ENCODE assay signal across 11 mouse cellular contexts in the genomic region with DNA sequence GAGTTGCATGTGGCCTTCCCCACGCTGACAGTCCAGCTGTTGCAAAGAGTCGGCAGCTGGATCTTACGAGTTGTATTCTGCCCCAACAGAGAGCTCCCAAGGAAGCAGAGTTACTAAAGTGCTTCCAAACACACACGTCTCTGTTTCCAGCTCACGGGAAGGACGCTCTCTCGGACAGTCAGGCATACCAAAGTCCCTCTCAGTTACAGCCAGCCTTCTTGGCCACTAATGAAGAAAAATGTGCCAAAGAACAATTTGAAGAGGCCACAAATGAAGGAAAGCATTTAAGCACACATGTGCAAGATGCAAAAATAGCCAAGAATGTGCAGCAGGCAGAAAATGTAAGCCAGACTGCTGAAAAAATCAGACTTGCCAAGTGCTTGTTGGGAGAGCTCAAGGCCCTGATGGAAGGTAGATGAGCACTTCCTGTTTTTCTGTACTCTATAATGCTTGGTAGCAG. TPM values are rescaled to one million over a fixed set of nuclear protein-coding genes. Genes with fewer than 3 reads are reported as not detected.
DNase-seq lines count a peak whose midpoint lies in the region; ATAC-seq and TF ChIP-seq lines count a peak whose summit lies in the region.
"Had no signal": no experiment of that assay in that cellular context is flagged by ENCODE, and none has a peak within 500 bp of the region (broad histone marks: within the 10 kb centered on the region; RNA-seq: fewer than 3 reads in every experiment).

No protein-coding gene starts in this region.

- ATAC-seq in stomach, embryonic 15.5 days (ENCODE audit: insufficient read depth, low FRiP score, low read depth): peak; percentile 50; the same call in 1 of the 2 replicates
- ATAC-seq: forebrain, embryonic 13.5 days had no signal

- no peaks in the 10 kb centered on the region for H3K27me3 ChIP-seq in stomach, embryonic 15.5 days (replicated peaks)
- H3K27me3 ChIP-seq in midbrain, embryonic 10.5 days (ENCODE audit: low read depth, poor library complexity, severe bottlenecking): no peaks in the 10 kb centered on the region
- H3K27me3 ChIP-seq: forebrain, embryonic 13.5 days; midbrain, embryonic 12.5 days had no signal

- H3K4me3 ChIP-seq in left cerebral cortex, adult 2 months: no peak overlapping the region
- H3K4me3 ChIP-seq in stomach, embryonic 15.5 days (replicated peaks): no peak overlapping the region
- H3K4me3 ChIP-seq in midbrain, embryonic 10.5 days: no peak overlapping the region
- H3K4me3 ChIP-seq: forebrain, embryonic 13.5 days; midbrain, embryonic 12.5 days had no signal

- H3K9ac ChIP-seq in stomach, embryonic 15.5 days: no peak overlapping the region
- H3K9ac ChIP-seq: forebrain, embryonic 13.5 days; midbrain, embryonic 12.5 days had no signal

- H3K27ac ChIP-seq in left cerebral cortex, adult 2 months: peak overlapping the region; percentile 53
- peak overlapping the region; percentile 73 for H3K27ac ChIP-seq in stomach, embryonic 15.5 days
- no peak overlapping the region for H3K27ac ChIP-seq in midbrain, embryonic 10.5 days (replicated peaks)
- H3K27ac ChIP-seq: forebrain, embryonic 13.5 days; midbrain, embryonic 12.5 days had no signal

- H3K4me1 ChIP-seq in stomach, embryonic 15.5 days: no peaks in the 10 kb centered on the region
- no peaks in the 10 kb centered on the region for H3K4me1 ChIP-seq in midbrain, embryonic 10.5 days
- H3K4me1 ChIP-seq: forebrain, embryonic 13.5 days; midbrain, embryonic 12.5 days had no signal

- no peak for DNase-seq in left cerebral cortex, adult 2 months (ENCODE audit: extremely low spot score in 1 of 2, low spot score in 2 of 2)
- DNase-seq in left cerebral cortex, postnatal 36 days (ENCODE audit: low spot score in 2 of 2): no peak
- DNase-seq in gastrocnemius, adult 8-10 months (ENCODE audit: low spot score in 2 of 2): peak; percentile 6 to 13
- DNase-seq in heart, postnatal 4 days: peak; percentile 13
- no peak for DNase-seq in midbrain, embryonic 10.5 days (ENCODE audit: low spot score)
- DNase-seq in B cell, adult 2 months: no peak
- DNase-seq: adrenal gland, postnatal 10 days; cerebellum, postnatal 36 days had no signal

- intact Hi-C loops in left cerebral cortex, adult 2 months (cut with DNase I): no loop called here
- intact Hi-C loops in left cerebral cortex, postnatal 36 days (cut with DNase I): loop anchor here (10.0 kb wide), 3 partner anchors 362 to 512 kb away; no protein-coding TSS in a partner anchor

- 52% methylated on average over 7 of the region's 7 CpGs for WGBS in stomach, embryonic 15.5 days
- 93% methylated on average over 7 of the region's 7 CpGs for WGBS in midbrain, embryonic 10.5 days

- peaks cover 5% of the 10 kb centered on the region; the same call in 1 of the 2 replicates for H3K36me3 ChIP-seq in stomach, embryonic 15.5 days
- H3K36me3 ChIP-seq in midbrain, embryonic 10.5 days: peaks cover 81% of the 10 kb centered on the region

- no peak overlapping the region for H3K4me2 ChIP-seq in stomach, embryonic 15.5 days
- H3K4me2 ChIP-seq: forebrain, embryonic 13.5 days; midbrain, embryonic 12.5 days had no signal

- TF ChIP-seq CTCF in left cerebral cortex, adult 2 months (IDR thresholded peaks at IDR 0.05): no peak

- H3K9me3 ChIP-seq in stomach, embryonic 15.5 days: no peaks in the 10 kb centered on the region
- no peaks in the 10 kb centered on the region for H3K9me3 ChIP-seq in midbrain, embryonic 10.5 days (replicated peaks)
- H3K9me3 ChIP-seq: forebrain, embryonic 13.5 days; midbrain, embryonic 12.5 days had no signal

RNA-seq across cellular contexts. Expression of gene Ccdc14, which starts 16.1 kb away (rescaled TPM):
- 1 to 10 TPM; 2.1 to 3.4 TPM for total RNA-seq in left cerebral cortex, adult 2 months (2021)
- 1 to 10 TPM; 2.4 TPM for total RNA-seq in left cerebral cortex, postnatal 36 days (2021)
- total RNA-seq in gastrocnemius, adult 8-10 months (2022): 1 to 10 TPM; 1.5 to 2.4 (median 2.2) TPM
- total RNA-seq in heart, postnatal 4 days (2021): 1 to 10 TPM; 8.0 to 8.5 TPM
- polyA plus RNA-seq in stomach, embryonic 15.5 days (2015; fragmentation: Nextera tagmentation; extraction: Ambion mirVana): 5.2 and 6.5 TPM in 2 replicates
- polyA plus RNA-seq in midbrain, embryonic 10.5 days (2016; fragmentation: Nextera tagmentation; extraction: Ambion mirVana): 10.3 and 11.0 TPM in 2 replicates

RNA-seq across cellular contexts. Expression of gene Mylk, which starts 38.5 kb away (rescaled TPM):
- 10 to 100 TPM; 14.5 to 14.9 TPM for total RNA-seq in left cerebral cortex, adult 2 months (2021)
- 10 to 100 TPM; 13.7 to 19.1 TPM for total RNA-seq in left cerebral cortex, postnatal 36 days (2021)
- 10 to 100 TPM; 13.7 to 24.6 (median 18.8) TPM for total RNA-seq in gastrocnemius, adult 8-10 months (2022)
- 10 to 100 TPM; 32.0 to 34.4 TPM for total RNA-seq in heart, postnatal 4 days (2021)
- polyA plus RNA-seq in stomach, embryonic 15.5 days (2015; fragmentation: Nextera tagmentation; extraction: Ambion mirVana): 309 and 311 TPM in 2 replicates
- polyA plus RNA-seq in midbrain, embryonic 10.5 days (2016; fragmentation: Nextera tagmentation; extraction: Ambion mirVana): 8.5 and 8.9 TPM in 2 replicates

RNA-seq across cellular contexts. Expression of gene Ropn1, which starts 56.8 kb away (rescaled TPM):
- not detected for total RNA-seq in left cerebral cortex, adult 2 months (2021)
- total RNA-seq in left cerebral cortex, postnatal 36 days (2021): under 1 TPM in 1 of 2 experiments, not detected in 1; 0.49 TPM
- total RNA-seq in gastrocnemius, adult 8-10 months (2022): not detected
- under 1 TPM; 0.95 to 0.99 TPM for total RNA-seq in heart, postnatal 4 days (2021)
- not detected in 2 replicates for polyA plus RNA-seq in stomach, embryonic 15.5 days (2015; fragmentation: Nextera tagmentation; extraction: Ambion mirVana)
- not detected in 2 replicates for polyA plus RNA-seq in midbrain, embryonic 10.5 days (2016; fragmentation: Nextera tagmentation; extraction: Ambion mirVana)
- total RNA-seq: adrenal gland, postnatal 10 days had no signal
- polyA plus RNA-seq: forebrain, embryonic 13.5 days; midbrain, embryonic 12.5 days had no signal

Comparison
In these comparisons a context has a peak if more than half of its experiments do, and no peak if none do; other contexts are left out.
1. DNase-seq: peak in gastrocnemius, adult 8-10 months (2 of 2) and heart, postnatal 4 days (single experiment); none in left cerebral cortex, adult 2 months (0 of 2), left cerebral cortex, postnatal 36 days (0 of 2), midbrain, embryonic 10.5 days (single experiment) and B cell, adult 2 months (0 of 2).